Mouse (Mus musculus) midbrain, postnatal 0 days (tissue): ENCODE data around the gene Erich6. TPM values are rescaled to one million over a fixed set of nuclear protein-coding genes. Genes with fewer than 3 reads are reported as not detected.

Source experiments
- ATAC-seq: fragments of 200-750 bp; cut with Nextera tagmentation; 2 replicates; pipeline ENCODE4 v1.8.0; 2017; ENCODE audit warnings: moderate number of reproducible peaks, mild to moderate bottlenecking, moderate TSS enrichment, moderate library complexity; ENCODE audit not compliant: low FRiP score
- DNase-seq: peaks from one replicate; pipeline ENCODE4 v3.0.0-alpha.2; 2015; ENCODE audit warnings: low spot score
- H3K27ac ChIP-seq: fragments of 300-500 bp; sonication (generic); 2 replicates; pipeline ENCODE4 v1.5.1; 2014; ENCODE audit warnings: low read depth, mild to moderate bottlenecking, low read length, mixed read lengths
- H3K27me3 ChIP-seq: fragments of 300-500 bp; sonication (generic); 2 replicates; pipeline ENCODE4 v1.6.1; 2014; ENCODE audit warnings: low read length, control low read depth, mixed read lengths; ENCODE audit not compliant: insufficient read depth
- H3K36me3 ChIP-seq: fragments of 300-500 bp; sonication (generic); 2 replicates; pipeline ENCODE4 v1.6.1; 2014; ENCODE audit warnings: low read length, control low read depth, mixed read lengths; ENCODE audit not compliant: insufficient read depth
- H3K4me1 ChIP-seq: fragments of 300-500 bp; sonication (generic); 2 replicates; pipeline ENCODE4 v1.6.1; 2014; ENCODE audit warnings: mild to moderate bottlenecking, control low read depth, antibody characterized with exemption, low read length, mixed read lengths; ENCODE audit not compliant: insufficient read depth
- H3K4me2 ChIP-seq: fragments of 300-500 bp; sonication (generic); 2 replicates; pipeline ENCODE4 v1.6.1; 2014; ENCODE audit warnings: low read depth, mild to moderate bottlenecking, low read length, mixed read lengths; ENCODE audit not compliant: poor library complexity, severe bottlenecking
- H3K4me3 ChIP-seq: fragments of 300-500 bp; sonication (generic); 2 replicates; pipeline ENCODE4 v1.5.1; 2014; ENCODE audit warnings: low read depth, mild to moderate bottlenecking, low read length, moderate library complexity
- H3K9ac ChIP-seq: fragments of 300-500 bp; sonication (generic); replicated peaks from 2 replicates; pipeline ENCODE4 v1.6.1; 2014; ENCODE audit warnings: mild to moderate bottlenecking, low read length, moderate library complexity, mixed read lengths; ENCODE audit not compliant: poor library complexity, severe bottlenecking
- H3K9me3 ChIP-seq: fragments of 300-500 bp; sonication (generic); 2 replicates; pipeline ENCODE4 v1.6.1; 2016; ENCODE audit warnings: low read length, control low read depth
- CTCF ChIP-seq: IDR thresholded peaks from 2 replicates; pipeline ENCODE4 v1.5.1; 2016; ENCODE audit warnings: antibody characterized with exemption, mild to moderate bottlenecking
- WGBS: fragments of 180-500 bp; shearing (Covaris S2); extraction: QIAGEN DNeasy Blood & Tissue Kit; methylation state at CpG from one replicate; pipeline ENCODE4 v1.1.7; 2014; 5-methylcytosine and 5-hydroxymethylcytosine counted together
- polyA plus RNA-seq: library from polyadenylated mRNA; unstranded; fragments of >200 nt; fragmentation: Nextera tagmentation; extraction: Ambion mirVana; gene quantifications from 2 replicates; pipeline ENCODE4 v1.2.1, GENCODE M21; 2015
- total RNA-seq: library from RNA; depleted of rRNA; stranded (reverse); fragments of >200 nt; gene quantifications from 2 replicates; pipeline ENCODE4 v1.2.3, GENCODE M21; 2014

The Erich6 gene
- total and polyA plus RNA-seq, 2 experiments from 2014 or later: 0.44 to 0.66 TPM

- DNase-seq: no peak
Measured at GRCm38 (mm10) chr3:58582788-58583426, 54.1 kb downstream of the Erich6 start.

GRCm38 (mm10) chr3:58582297-58582696, 54.7 kb downstream of the Erich6 start:
- no peak for ATAC-seq
- DNase-seq: no peak

More at GRCm38 (mm10) chr3:58582788-58583426, 54.1 kb downstream of the Erich6 start:
- no peak for TF ChIP-seq CTCF
- Histone ChIP-seq H3K36me3 (peaks cover 11% of the 10 kb centered on the region), H3K9me3 (no peaks in the 10 kb centered on the region), H3K9ac (no peak overlapping the region), H3K27me3 (no peaks in the 10 kb centered on the region), H3K4me2 (no peak overlapping the region), H3K4me1 (no peaks in the 10 kb centered on the region), H3K4me3 (no peak overlapping the region), H3K27ac (no peak overlapping the region)
- ATAC-seq: no peak
- WGBS: 93% methylated on average over 5 of the region's 5 CpGs

GRCm38 (mm10) chr3:58581530-58581929, 55.5 kb downstream of the Erich6 start:
- no peak for DNase-seq
- no peaks in the 10 kb centered on the region for H3K27me3 ChIP-seq
- ATAC-seq: no peak
- WGBS: 96% methylated on average over 4 of the region's 4 CpGs
- H3K9me3 ChIP-seq: no peaks in the 10 kb centered on the region
- H3K4me1 ChIP-seq: no peaks in the 10 kb centered on the region
- TF ChIP-seq CTCF: no peak
- peaks cover 7% of the 10 kb centered on the region for H3K36me3 ChIP-seq
- no peak overlapping the region for H3K4me3 ChIP-seq
- no peak overlapping the region for H3K4me2 ChIP-seq
- H3K9ac ChIP-seq: no peak overlapping the region
- no peak overlapping the region for H3K27ac ChIP-seq

More at GRCm38 (mm10) chr3:58582297-58582696, 54.7 kb downstream of the Erich6 start:
- no peak overlapping the region for H3K4me2 ChIP-seq
- H3K4me3 ChIP-seq: no peak overlapping the region
- H3K27me3 ChIP-seq: no peaks in the 10 kb centered on the region
- no peaks in the 10 kb centered on the region for H3K9me3 ChIP-seq
- H3K36me3 ChIP-seq: peaks cover 11% of the 10 kb centered on the region
- WGBS: 79% methylated on average over 5 of the region's 5 CpGs
- no peak overlapping the region for H3K9ac ChIP-seq
- no peaks in the 10 kb centered on the region for H3K4me1 ChIP-seq
- no peak for TF ChIP-seq CTCF
- no peak overlapping the region for H3K27ac ChIP-seq

GRCm38 (mm10) chr3:58577506-58578050, 59.4 kb downstream of the Erich6 start:
- DNase-seq: peak; percentile 4
- Histone ChIP-seq H3K36me3 (no peaks in the 10 kb centered on the region), H3K27ac (peak overlapping the region; percentile 99), H3K4me3 (peak overlapping the region; percentile 94), H3K9ac (peak overlapping the region; percentile 99), H3K27me3 (no peaks in the 10 kb centered on the region), H3K4me1 (no peaks in the 10 kb centered on the region), H3K4me2 (peak overlapping the region; percentile 55), H3K9me3 (no peaks in the 10 kb centered on the region)
- WGBS: 14% methylated on average over 8 of the region's 8 CpGs
- TF ChIP-seq CTCF: no peak
- no peak for ATAC-seq

GRCm38 (mm10) chr3:58577067-58577503, 59.9 kb downstream of the Erich6 start:
- WGBS: under 1% methylated on average over 33 of the region's 36 CpGs
- ATAC-seq: peak; percentile 66

More at GRCm38 (mm10) chr3:58577067-58577503, 59.9 kb downstream of the Erich6 start:
- Histone ChIP-seq H3K27me3 (no peaks in the 10 kb centered on the region), H3K36me3 (no peaks in the 10 kb centered on the region), H3K4me3 (peak overlapping the region; percentile 94), H3K27ac (peak overlapping the region; percentile 99), H3K9me3 (no peaks in the 10 kb centered on the region), H3K9ac (peak overlapping the region; percentile 99), H3K4me1 (no peaks in the 10 kb centered on the region), H3K4me2 (peak overlapping the region; percentile 55)
- peak; percentile 44 for DNase-seq
- no peak for TF ChIP-seq CTCF
